Mouse (Mus musculus): ENCODE results near the gene Avpr1b. TPM values are rescaled to one million over a fixed set of nuclear protein-coding genes. Genes with fewer than 3 reads are reported as not detected.

The Avpr1b gene
- polyA plus RNA-seq, 1 experiment: not detected

DNA sequence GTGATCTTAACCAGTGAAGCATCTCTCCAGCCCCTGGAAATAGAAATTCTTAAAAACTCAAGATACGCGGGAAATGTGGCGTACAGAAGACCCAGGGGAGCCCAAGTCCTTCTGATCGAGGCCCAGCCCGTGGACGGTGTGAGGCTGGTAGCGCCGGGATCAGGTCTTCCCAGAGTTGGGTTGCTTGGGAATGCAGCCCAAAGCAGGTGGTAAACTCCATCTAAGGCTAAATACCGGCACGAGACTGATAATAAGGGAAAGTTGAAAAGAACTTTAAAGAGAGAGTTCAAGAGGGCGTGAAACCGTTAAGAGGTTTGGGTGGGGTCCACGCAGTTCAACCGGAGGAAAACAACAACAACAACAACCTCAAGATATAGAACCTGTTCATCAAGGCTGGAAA is 25.3 kb upstream of the Avpr1b start:
- H3K4me1 ChIP-seq (ENCODE audit: control insufficient read depth, insufficient read depth, low read length): no peaks in the 10 kb centered on the region
- 84% methylated on average over 14 of the region's 14 CpGs for WGBS
- no peak overlapping the region for H3K4me3 ChIP-seq (replicated peaks; ENCODE audit: control insufficient read depth, low read depth, low read length)
- no peak for TF ChIP-seq POLR2A (IDR thresholded peaks at IDR 0.05; ENCODE audit: borderline replicate concordance, control insufficient read depth, low read depth, low read length)
- TF ChIP-seq CTCF (IDR thresholded peaks at IDR 0.05; ENCODE audit: control insufficient read depth, insufficient read depth, low read length): no peak
- H3K27ac ChIP-seq (ENCODE audit: control insufficient read depth, insufficient read depth, low read depth, low read length, poor library complexity): no peak overlapping the region

DNA sequence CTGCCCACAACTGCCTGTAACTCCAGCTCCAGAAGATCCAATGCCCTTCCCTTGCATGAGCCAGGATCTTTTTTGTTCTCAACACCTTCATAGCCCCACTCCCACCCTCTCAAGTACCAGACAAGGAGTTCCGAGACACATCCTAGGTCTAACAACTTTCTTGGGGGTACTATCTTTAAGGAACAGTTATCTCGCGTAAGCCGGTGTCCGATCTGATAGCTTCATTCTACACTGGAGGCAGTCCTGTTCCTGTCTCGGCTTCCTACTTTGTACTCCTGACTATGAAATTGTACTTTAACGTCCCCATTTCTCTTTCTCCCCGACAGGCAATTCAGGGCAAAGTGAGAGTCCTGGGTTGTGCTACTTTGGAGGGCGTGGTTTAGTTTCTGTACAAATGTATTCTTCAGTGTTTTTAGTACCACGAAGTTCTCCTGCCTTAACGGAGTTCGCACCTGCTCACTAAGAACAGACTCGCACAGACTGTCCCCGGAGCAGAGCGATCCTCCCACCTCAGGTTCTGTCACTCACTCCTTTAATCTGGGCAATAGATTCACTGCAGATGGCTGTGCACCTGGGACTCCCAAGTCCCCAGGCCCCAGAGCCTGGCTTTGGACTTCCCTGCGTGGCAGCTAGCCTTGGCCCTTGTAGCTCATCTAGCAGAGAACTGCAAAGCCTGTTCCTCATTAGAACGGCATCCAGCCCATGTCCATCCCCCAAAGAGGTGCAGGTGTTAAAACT is 19.9 kb upstream of the Avpr1b start:
- Histone ChIP-seq H3K4me3 (replicated peaks; ENCODE audit: control insufficient read depth, low read depth, low read length) (no peak overlapping the region), H3K27ac (ENCODE audit: control insufficient read depth, insufficient read depth, low read depth, low read length, poor library complexity) (no peak overlapping the region), H3K4me1 (ENCODE audit: control insufficient read depth, insufficient read depth, low read length) (no peaks in the 10 kb centered on the region)
- WGBS: 71% methylated on average over 17 of the region's 17 CpGs
- no peak for TF ChIP-seq POLR2A (IDR thresholded peaks at IDR 0.05; ENCODE audit: borderline replicate concordance, control insufficient read depth, low read depth, low read length)
- TF ChIP-seq CTCF (IDR thresholded peaks at IDR 0.05; ENCODE audit: control insufficient read depth, insufficient read depth, low read length): no peak

DNA sequence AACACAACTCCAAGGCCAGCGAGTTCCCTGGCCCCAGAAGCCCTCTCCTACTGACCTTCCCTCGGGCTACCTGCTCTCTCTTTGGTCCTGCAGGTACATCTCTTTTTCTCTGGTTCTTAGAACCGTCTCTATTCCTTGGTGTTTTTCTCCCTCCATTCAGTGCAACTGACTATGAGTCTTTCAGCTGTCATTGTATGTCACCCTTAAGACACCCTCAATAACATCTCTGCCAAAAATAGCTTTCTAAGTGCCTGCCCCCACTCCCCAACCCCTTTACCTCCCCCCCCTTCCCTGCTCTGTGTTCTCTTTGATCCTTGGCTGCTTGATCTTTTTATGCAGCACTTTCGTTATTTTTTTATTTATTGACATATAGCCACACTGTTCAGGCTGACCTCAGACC is 18.6 kb upstream of the Avpr1b start:
- Histone ChIP-seq H3K27ac (ENCODE audit: control insufficient read depth, insufficient read depth, low read depth, low read length, poor library complexity) (no peak overlapping the region), H3K4me3 (replicated peaks; ENCODE audit: control insufficient read depth, low read depth, low read length) (no peak overlapping the region), H3K4me1 (ENCODE audit: control insufficient read depth, insufficient read depth, low read length) (no peaks in the 10 kb centered on the region)
- 55% methylated on average over 4 of the region's 4 CpGs for WGBS
- TF ChIP-seq CTCF (IDR thresholded peaks at IDR 0.05; ENCODE audit: control insufficient read depth, insufficient read depth, low read length) (no peak), POLR2A (IDR thresholded peaks at IDR 0.05; ENCODE audit: borderline replicate concordance, control insufficient read depth, low read depth, low read length) (no peak)

DNA sequence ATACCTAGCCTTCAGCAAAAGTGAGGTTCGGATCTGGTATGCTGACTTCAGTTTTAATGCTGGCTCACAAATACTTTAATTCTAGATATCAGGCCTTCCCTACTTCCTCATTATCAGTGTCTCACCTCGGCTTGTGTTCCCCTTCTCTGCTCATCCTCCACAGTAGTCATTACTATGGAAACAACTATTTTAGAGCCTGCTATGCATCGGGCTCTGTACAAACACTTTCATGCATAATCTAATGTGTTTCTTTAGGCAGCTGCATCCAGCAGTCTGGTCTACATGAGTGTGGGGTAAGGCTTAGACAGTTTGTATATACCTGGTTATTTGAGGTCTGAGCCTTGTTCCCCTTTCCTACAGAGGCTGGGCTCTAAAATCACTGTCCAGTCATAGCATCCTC is 15.4 kb upstream of the Avpr1b start:
- Histone ChIP-seq H3K4me3 (replicated peaks; ENCODE audit: control insufficient read depth, low read depth, low read length) (no peak overlapping the region), H3K27ac (ENCODE audit: control insufficient read depth, insufficient read depth, low read depth, low read length, poor library complexity) (no peak overlapping the region), H3K4me1 (ENCODE audit: control insufficient read depth, insufficient read depth, low read length) (no peaks in the 10 kb centered on the region)
- TF ChIP-seq CTCF (IDR thresholded peaks at IDR 0.05; ENCODE audit: control insufficient read depth, insufficient read depth, low read length): no peak
- no peak for TF ChIP-seq POLR2A (IDR thresholded peaks at IDR 0.05; ENCODE audit: borderline replicate concordance, control insufficient read depth, low read depth, low read length)
- WGBS: 58% methylated on average over 3 of the region's 3 CpGs

DNA sequence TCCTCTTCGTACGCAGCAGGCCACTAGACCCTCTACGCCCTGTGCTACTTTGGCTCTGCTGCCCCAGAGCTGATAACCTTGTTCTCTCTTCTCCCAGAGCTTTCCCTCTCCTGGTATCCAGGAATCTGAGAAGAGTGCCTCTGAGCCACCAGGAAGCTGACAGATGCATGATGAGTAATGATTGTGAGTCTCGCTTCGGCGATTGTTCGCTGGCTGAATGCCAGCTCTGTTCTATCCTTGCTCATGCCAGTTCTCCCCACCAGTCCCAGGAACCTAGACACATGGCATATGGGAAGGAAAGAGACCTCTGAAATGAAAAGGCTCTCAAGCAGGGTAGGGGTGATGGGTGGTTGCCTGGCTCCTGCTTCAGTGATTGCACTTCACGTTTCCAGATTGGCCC is 12.2 kb upstream of the Avpr1b start:
- WGBS: 89% methylated on average over 8 of the region's 8 CpGs
- Histone ChIP-seq H3K27ac (ENCODE audit: control insufficient read depth, insufficient read depth, low read depth, low read length, poor library complexity) (no peak overlapping the region), H3K4me1 (ENCODE audit: control insufficient read depth, insufficient read depth, low read length) (no peaks in the 10 kb centered on the region), H3K4me3 (replicated peaks; ENCODE audit: control insufficient read depth, low read depth, low read length) (no peak overlapping the region)
- TF ChIP-seq CTCF (IDR thresholded peaks at IDR 0.05; ENCODE audit: control insufficient read depth, insufficient read depth, low read length): no peak
- TF ChIP-seq POLR2A (IDR thresholded peaks at IDR 0.05; ENCODE audit: borderline replicate concordance, control insufficient read depth, low read depth, low read length): no peak

DNA sequence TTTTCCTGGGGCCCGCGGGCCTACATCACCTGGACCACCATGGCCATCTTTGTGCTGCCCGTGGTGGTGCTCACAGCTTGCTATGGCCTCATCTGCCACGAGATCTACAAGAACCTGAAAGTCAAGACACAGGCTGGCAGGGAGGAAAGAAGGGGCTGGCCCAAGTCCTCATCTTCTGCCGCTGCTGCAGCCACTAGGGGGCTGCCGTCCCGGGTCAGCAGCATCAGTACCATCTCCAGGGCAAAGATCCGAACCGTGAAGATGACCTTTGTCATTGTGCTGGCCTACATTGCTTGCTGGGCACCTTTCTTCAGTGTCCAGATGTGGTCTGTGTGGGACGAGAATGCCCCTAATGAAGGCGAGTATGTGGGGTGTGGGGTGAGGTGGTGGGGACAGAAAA is 1.3 kb downstream of the Avpr1b start:
- no peak overlapping the region for H3K27ac ChIP-seq (ENCODE audit: control insufficient read depth, insufficient read depth, low read depth, low read length, poor library complexity)
- H3K4me3 ChIP-seq (replicated peaks; ENCODE audit: control insufficient read depth, low read depth, low read length): no peak overlapping the region
- WGBS: 29% methylated on average over 11 of the region's 11 CpGs
- TF ChIP-seq CTCF (IDR thresholded peaks at IDR 0.05; ENCODE audit: control insufficient read depth, insufficient read depth, low read length) (peak; percentile 42), POLR2A (IDR thresholded peaks at IDR 0.05; ENCODE audit: borderline replicate concordance, control insufficient read depth, low read depth, low read length) (no peak)
- no peaks in the 10 kb centered on the region for H3K4me1 ChIP-seq (ENCODE audit: control insufficient read depth, insufficient read depth, low read length)

DNA sequence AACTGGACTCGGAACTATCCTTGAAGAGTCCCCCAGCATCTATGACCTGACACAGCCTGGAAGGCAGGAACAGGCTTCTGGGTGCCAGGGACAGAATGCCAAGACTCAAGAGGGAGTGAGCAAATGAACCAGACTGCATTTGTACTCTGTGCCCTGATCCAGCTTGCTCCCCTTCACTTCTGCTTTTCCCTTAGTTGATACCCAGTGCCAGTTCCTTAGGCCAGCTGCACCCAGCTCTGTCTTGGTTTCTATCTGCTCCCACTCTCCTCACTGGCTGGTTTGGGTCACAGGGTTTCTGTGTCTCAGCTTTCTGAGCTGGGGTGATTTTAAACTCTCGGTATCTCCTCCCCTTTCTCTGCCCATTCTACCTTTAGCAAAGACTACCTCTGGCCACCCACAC is 7.7 kb downstream of the Avpr1b start:
- 65% methylated on average over 2 of the region's 2 CpGs for WGBS
- Histone ChIP-seq H3K4me3 (replicated peaks; ENCODE audit: control insufficient read depth, low read depth, low read length) (no peak overlapping the region), H3K4me1 (ENCODE audit: control insufficient read depth, insufficient read depth, low read length) (no peaks in the 10 kb centered on the region), H3K27ac (ENCODE audit: control insufficient read depth, insufficient read depth, low read depth, low read length, poor library complexity) (no peak overlapping the region)
- no peak for TF ChIP-seq POLR2A (IDR thresholded peaks at IDR 0.05; ENCODE audit: borderline replicate concordance, control insufficient read depth, low read depth, low read length)
- no peak for TF ChIP-seq CTCF (IDR thresholded peaks at IDR 0.05; ENCODE audit: control insufficient read depth, insufficient read depth, low read length)

DNA sequence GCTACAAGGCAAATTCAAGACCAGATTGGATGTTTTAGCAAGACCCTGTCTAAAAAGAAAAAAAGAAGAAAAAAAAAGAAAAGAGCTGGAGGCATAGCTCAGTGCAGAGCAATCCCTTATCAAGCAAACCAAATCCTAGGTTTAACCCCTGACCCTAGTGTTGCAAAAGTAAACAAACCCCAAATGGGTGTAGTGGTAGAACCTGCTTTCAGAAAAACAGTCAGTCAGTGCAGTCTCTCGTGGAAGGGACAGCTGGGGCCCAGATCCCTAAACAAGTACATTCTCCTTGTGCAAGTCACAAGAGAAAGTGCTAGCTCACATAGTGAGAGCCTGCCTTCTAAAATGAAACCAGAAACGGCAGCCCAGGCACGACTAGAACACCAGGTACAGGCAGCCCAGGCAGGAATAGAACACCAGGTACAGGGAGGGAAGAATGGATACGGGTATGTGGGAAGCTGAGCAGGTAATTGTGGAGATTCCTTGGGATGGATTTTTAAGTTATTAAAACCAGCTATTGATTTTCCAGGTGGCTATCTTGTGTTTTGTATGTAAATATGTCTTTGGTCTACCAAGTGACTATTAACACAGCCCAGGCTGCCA is 13.6 kb downstream of the Avpr1b start:
- Histone ChIP-seq H3K4me1 (ENCODE audit: control insufficient read depth, insufficient read depth, low read length) (no peaks in the 10 kb centered on the region; the same call in none of the 2 replicates), H3K4me3 (replicated peaks; ENCODE audit: control insufficient read depth, low read depth, low read length) (peak overlapping the region; percentile 13), H3K27ac (ENCODE audit: control insufficient read depth, insufficient read depth, low read depth, low read length, poor library complexity) (no peak overlapping the region)
- 45% methylated on average over 4 of the region's 4 CpGs for WGBS
- TF ChIP-seq CTCF (IDR thresholded peaks at IDR 0.05; ENCODE audit: control insufficient read depth, insufficient read depth, low read length) (no peak), POLR2A (IDR thresholded peaks at IDR 0.05; ENCODE audit: borderline replicate concordance, control insufficient read depth, low read depth, low read length) (no peak)
